Mouse (Mus musculus): ENCODE results near the gene Adamts5.

- TF ChIP-seq CTCF (IDR thresholded peaks at IDR 0.05; ENCODE audit: low read depth, low read length) (no peak), GATA1 (IDR thresholded peaks at IDR 0.05; ENCODE audit: borderline replicate concordance, low read length) (no peak), TAL1 (conservative IDR thresholded peaks at IDR 0.05; ENCODE audit: low read depth, low read length) (no peak), GATA2 (IDR thresholded peaks at IDR 0.05; ENCODE audit: borderline replicate concordance, low read depth, low read length) (no peak), POLR2AphosphoS5 (IDR thresholded peaks at IDR 0.05; ENCODE audit: insufficient replicate concordance, low read depth, low read length) (no peak)
These were observed 87.5 kb downstream of the Adamts5 start for GRCm38 (mm10) chr16:85814116-85814515.

All from G1E (cell line).